Mouse (Mus musculus) heart, postnatal 10 days (tissue): ENCODE data around the gene Cacna1c. TPM values are rescaled to one million over a fixed set of nuclear protein-coding genes. Genes with fewer than 3 reads are reported as not detected.

Experiments
- DNase-seq, 2 experiments: peaks; one replicate each; pipeline ENCODE4 v3.0.0; 2021
- intact Hi-C: fragments of 180-260 bp; cut with DNase I; formaldehyde crosslinking; loops from one replicate; pipeline ENCODE4 v1.15.1; 2025
- total RNA-seq, 2 experiments: library from RNA; stranded (reverse); gene quantifications; 2 replicates each; pipeline ENCODE4 v1.2.3; 2021

The Cacna1c gene
- total RNA-seq, 2 experiments from 2014 or later: 207 to 222 TPM

GRCm38 (mm10) chr6:118738656-118739055 lies 457.6 kb downstream of the Cacna1c start:
- no peak for DNase-seq
- intact Hi-C loops: no loop called here

GRCm38 (mm10) chr6:118737078-118737477 lies 459.1 kb downstream of the Cacna1c start:
- intact Hi-C loops: no loop called here
- DNase-seq: no peak

DNA sequence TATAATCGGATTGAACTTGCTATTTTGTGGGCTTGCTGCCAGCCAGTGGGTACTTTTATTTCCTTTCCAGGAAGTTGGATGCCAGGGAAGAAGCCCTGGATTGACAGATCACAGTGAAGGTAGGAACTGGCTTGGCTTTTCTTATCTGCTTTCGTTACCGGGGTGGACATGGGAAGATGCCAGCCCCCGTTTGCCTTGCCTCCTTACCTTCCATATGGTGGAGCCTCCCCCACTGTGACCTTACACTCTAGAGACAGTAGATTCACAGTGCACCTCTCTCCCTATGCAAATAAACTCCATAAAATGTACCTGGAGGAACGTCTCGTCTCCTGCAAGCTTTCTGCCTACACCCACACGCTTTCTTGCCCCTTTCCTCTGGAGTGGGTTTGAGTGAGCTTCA lies 459.7 kb downstream of the Cacna1c start:
- no peak for DNase-seq
- intact Hi-C loops: no loop called here

GRCm38 (mm10) chr6:118735145-118735544 lies 461.1 kb downstream of the Cacna1c start:
- no peak for DNase-seq
- intact Hi-C loops: no loop called here

DNA sequence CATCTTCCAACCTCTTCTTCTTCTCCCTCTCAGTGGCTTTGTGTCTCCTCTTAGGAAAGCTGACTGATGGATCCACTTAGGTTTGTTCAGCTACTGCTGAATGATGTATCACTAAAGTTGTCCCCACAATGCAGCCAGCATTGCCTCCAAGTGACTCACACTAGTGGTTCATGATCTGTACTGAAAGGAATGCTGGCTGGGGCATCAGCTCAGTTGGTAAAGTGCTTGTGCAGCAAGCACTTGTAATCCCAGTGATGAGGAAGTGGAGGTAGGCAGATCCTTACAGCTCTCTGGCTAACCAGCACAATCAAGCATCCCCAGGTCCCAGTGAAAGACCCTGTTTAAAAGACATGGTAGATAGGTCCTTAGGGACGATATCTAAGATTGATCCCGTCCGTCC lies 464.3 kb downstream of the Cacna1c start:
- DNase-seq: no peak
- intact Hi-C loops: no loop called here

DNA sequence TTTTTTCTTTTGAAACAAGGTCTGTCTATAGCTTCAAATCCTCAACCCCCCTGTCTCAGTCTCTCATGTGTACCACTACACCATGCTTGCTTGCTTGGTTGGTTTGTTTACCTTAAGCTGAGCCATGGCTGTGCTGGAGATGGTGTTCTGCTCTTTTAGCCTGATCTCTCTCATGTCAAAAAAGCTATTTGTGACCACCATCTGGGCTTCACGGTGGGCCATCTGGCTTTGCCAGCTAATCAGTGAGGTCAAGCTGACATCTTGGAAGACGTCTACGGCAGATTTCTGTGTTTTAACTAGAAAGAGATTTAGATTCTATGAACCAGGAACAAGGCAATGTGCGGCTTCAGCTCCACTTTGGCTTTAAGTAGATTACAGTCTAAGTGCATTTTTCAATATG lies 471.3 kb downstream of the Cacna1c start:
- intact Hi-C loops: no loop called here

GRCm38 (mm10) chr6:118724388-118724787 lies 471.8 kb downstream of the Cacna1c start:
- intact Hi-C loops: no loop called here
- no peak for DNase-seq

More for the DNA sequence above, 471.3 kb downstream of the Cacna1c start:
- no peak for DNase-seq

GRCm38 (mm10) chr6:118722336-118722735 lies 473.9 kb downstream of the Cacna1c start:
- DNase-seq: no peak
- intact Hi-C loops: no loop called here

DNA sequence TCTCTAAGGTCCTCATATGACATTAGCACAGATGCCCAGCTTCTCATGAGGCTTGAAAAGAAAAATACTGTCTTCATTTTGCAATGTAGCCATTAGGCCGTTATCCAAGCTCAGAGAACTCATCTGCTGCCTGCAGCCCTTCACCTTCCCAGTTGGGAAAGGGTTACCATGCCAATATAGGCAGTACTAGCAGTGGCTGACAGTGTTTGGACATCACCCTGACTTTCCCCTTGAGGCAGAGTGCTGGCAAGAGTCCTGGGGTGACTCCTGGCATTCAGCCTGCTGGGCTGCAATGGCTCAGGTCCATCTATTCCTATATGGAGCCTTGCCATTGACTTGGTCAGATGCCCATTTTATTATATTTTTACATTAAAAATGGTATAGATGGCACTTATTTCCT lies 476.7 kb downstream of the Cacna1c start:
- intact Hi-C loops: no loop called here
- DNase-seq: peak in 1 of 2 experiments; percentile 20

- no peak for DNase-seq
- intact Hi-C loops: no loop called here
Observed at GRCm38 (mm10) chr6:118713286-118713685, 482.9 kb downstream of the Cacna1c start.

- DNase-seq: no peak
- intact Hi-C loops: no loop called here
Observed at GRCm38 (mm10) chr6:118711677-118712322, 484.4 kb downstream of the Cacna1c start.

- intact Hi-C loops: no loop called here
- no peak for DNase-seq
Observed at GRCm38 (mm10) chr6:118707066-118707465, 489.2 kb downstream of the Cacna1c start.

DNA sequence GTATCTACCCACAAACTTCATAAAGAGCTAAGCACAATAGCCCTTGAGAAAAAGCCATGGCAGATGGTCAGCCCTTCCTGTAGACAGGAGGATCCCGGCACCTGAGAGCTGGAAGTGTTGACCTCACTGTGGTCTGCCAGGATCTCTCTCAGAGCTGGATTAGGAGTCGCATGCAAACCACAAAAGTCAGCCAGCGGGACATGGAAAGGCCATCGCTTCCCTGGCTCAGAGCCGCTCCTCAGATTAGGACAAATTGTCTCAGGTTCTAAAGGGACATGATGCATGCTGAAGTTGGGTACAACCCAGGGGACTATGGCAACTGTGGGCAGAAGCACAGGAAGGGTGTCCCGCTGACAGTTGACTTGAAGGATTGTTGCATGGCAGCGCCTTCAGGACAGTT lies 490.4 kb downstream of the Cacna1c start:
- no peak for DNase-seq
- intact Hi-C loops: no loop called here

- no peak for DNase-seq
- intact Hi-C loops: no loop called here
Observed at GRCm38 (mm10) chr6:118694626-118695025, 501.6 kb downstream of the Cacna1c start.

DNA sequence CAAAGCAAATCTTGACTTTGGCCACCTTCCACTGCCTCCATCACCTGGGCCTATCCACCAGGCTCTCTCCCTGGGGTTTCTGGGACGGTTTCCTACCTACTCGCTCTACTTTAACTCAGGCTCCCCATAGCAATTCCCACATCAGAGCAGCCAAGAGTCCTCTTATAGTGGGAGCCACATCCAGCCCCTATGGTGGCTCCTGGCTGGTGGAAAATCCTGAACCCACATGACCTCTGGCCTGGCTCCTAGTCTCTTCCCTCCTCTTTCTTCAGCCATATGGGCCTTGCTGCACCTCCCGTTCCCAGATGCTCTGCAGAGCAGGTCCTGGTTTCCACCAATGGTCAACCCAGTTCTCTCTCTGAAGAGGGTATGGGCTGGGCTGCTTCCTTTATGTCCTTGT lies 506.8 kb downstream of the Cacna1c start:
- no peak for DNase-seq
- intact Hi-C loops: no loop called here

DNA sequence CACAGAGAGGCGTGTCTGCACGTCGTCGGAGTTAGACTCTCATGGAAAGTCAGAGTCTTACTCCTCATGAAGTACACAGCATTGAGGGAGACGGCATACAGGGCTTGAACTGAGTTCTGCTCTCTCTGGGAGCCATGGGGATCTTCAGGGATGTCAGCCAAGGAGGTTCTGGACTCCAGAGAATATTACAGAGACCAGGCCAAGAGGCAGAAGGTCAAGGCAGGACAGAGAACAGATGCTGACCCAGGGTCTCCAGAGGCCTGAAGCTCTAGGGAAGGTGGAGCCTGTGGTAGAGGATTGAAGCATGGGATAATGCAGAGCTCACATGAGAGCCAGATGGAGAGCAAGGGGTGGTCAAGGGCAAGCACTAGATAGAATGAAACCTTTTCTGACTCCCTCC lies 507.4 kb downstream of the Cacna1c start:
- peak; percentile 19 to 32 for DNase-seq
- intact Hi-C loops: no loop called here

- intact Hi-C loops: no loop called here
- DNase-seq: no peak
Observed at GRCm38 (mm10) chr6:118680814-118681213, 515.4 kb downstream of the Cacna1c start.

DNA sequence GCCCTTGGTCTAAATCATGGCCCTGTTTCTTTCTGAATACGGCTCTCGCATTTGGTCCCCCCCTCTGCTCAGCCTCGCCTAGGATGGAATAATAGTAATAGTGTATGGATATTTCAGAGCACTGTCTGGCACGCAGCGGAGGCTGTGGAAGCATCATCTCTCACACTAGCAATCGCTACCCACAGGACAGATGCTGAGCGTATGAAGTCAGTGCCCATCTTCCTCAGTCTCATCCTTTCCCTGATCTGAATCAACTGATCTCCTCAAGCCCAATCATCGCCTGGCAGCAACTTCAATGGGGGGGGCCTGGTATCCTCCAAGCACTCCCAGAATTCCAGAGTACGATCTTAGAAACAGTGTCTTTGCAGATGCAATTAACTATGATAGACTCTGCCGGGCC lies 518.2 kb downstream of the Cacna1c start:
- intact Hi-C loops: no loop called here
- no peak for DNase-seq

GRCm38 (mm10) chr6:118677306-118677705 lies 518.9 kb downstream of the Cacna1c start:
- DNase-seq: no peak
- intact Hi-C loops: no loop called here

DNA sequence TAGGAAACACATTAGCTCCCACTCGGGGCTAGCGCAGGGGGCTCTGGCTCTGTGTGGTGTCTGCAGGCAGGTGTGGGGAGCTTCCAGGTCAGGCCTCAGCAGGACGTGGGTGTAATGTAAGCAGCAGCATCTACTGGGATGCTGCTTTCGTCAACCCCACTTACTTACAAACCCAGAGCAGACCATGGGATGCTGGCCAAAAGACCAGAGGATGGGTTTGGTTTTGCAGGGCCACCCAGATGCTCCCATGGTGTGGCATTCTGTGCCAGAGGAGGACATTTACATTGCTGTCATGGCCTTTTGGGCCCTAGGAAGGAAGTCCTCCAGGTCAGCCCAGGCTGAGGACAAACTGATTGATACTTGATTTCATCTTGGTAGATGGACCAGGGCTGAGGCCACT lies 521.4 kb downstream of the Cacna1c start:
- intact Hi-C loops: no loop called here
- no peak for DNase-seq

DNA sequence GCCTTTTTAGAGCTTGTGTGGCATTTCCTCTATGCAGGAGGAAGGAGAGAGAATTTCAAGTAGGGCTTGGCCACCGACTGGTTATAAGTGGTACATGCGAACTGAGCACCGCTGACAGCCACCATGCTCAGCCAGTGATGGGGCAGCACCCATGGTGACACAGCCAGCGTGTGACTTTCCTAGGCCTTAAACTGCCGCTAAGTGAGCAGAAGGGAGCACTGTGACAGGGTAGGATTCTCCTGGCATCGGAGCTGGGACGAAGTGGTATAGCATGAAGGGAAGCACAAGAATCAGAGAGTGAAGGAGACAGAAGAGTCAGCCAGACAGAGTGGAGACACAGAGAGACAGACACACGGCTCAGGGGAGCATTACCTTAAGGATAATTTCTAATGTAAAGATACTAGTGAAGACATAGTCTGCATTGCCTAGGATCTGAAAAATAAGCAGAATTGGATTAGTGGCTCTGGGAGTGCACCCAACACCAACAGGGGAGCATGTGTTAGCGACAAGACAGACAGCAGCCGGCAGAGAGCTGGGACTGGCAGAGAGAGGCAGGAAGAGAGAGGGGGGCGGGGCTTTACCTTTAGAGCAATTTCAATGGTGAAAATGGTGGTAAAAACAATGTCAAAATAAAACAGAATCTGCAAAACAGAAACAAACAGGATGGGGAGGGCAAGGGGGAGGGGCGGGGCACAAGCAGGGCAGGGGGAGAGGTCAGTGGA lies 522.1 kb downstream of the Cacna1c start:
- intact Hi-C loops: no loop called here

DNA sequence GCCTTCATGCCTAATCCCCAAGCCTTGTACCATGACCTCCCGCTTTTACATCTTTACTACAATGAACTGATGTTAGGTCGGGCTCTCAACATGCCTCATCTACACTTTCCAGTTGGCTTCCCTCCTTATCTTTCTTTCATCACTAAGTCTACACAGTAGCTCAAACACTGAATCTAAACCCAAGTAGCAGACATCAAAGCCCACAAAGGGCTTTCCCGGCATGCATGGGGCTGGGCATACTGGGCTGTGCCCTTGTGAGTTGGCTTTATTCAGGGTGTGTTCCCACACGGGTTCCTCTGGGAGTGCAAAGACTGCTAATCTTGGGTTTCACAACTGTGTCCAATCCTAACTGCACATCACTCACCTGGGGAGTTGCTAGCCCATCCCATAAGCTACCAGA lies 542.9 kb downstream of the Cacna1c start:
- no peak for DNase-seq
- intact Hi-C loops: no loop called here

More for the DNA sequence above, 522.1 kb downstream of the Cacna1c start:
- DNase-seq: no peak
